Mouse (Mus musculus) skeletal muscle tissue, adult 2 months (tissue): ENCODE measurements around the gene Agr2.

Experiments used
- DNase-seq: peaks from one replicate; pipeline ENCODE4 v3.0.0-alpha.2; 2012; ENCODE audit warnings: low read depth, low spot score

Gene Agr2

DNA sequence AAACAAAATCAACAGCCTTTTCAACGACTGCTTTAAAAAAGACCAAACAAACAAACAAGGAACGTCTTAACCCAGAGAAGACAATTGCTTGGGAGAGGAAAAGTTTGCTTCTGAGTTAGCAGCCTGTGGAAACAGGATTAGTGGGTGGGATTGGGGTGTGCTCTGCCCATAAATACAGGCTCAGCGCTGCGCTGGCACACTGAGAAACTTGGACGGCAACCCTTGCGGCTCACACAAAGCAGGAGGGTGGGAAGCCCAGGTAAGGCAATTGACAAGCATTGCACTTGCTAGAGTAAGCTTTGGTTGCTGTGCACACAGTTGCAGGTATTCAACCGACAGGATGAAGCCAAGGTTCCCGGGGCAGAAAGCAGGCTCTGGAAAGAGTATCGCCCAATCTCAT lies at the start of gene Agr2:
Agr2 (plus strand) TSS at position 197 of the 400 bp plus-strand sequence.
- no peak for DNase-seq

DNA sequence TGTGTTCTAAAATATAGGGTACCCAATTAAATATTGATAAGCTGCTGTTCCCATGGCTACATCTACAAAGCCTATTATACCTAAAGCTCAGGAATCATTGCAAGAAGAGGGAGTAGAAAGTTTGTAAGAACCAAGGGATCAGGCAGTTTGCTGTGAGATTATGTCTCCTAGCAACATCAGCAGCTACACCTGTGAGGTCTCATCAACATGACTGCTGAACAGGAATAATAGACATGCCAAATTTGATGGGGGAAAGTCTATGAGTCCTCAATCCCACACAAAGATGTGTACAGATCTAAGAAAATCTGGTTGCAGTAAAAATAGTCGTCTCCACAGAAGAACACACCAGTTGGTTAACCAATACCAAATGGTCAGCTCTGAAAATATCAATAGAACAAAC lies 41.0 kb upstream of the Agr2 start:
- no peak for DNase-seq

DNA sequence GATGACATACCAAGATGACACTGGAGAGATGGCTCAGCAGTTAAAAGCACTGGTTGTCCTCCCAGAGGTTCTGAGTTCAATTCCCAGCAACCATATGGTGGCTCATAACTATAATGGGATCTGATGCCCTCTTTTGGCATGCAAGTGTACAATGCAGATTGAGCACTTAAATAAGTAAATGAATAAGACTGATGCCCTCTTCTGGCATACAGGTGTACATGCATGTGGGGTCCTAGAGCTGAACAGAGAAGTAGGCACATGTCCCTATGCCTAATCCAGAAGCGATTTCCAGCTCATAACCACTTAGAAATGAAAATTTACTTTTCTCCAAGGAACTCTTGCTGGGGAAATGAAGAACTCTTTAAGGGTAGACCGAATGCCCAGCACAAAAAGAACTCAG lies 35.5 kb upstream of the Agr2 start:
- DNase-seq = no peak

DNA sequence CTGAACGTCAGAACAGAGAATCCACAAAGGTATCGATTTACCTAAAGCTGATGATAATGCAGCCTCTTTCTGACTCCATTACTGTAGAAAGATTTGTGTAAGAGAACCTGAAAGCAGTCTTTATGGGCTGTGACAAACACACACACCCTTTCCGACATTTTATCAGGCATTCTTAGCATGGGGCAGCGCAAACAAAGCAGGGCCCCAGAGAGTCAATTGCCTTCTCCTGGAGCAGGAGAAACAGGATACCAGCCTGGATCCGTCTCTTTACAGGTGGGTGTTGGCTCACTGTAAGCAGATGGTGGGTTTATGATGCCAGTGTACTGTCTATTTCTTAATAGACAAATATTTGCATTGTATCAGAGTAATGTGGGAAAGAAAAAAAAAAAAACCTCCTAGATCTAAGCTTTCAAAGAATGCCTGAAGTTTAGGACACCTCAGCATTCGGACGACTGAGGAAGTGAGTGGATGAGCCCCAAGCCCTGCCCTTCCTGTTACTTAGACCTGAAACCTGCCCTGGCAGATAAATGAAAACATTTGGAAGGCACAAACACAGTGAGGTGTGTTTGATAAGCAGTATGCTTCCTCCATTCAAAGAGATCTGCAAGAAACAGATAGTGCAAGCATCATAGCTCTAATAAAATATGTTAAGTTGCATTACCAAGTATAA lies 26.5 kb upstream of the Agr2 start:
- DNase-seq = no peak

DNA sequence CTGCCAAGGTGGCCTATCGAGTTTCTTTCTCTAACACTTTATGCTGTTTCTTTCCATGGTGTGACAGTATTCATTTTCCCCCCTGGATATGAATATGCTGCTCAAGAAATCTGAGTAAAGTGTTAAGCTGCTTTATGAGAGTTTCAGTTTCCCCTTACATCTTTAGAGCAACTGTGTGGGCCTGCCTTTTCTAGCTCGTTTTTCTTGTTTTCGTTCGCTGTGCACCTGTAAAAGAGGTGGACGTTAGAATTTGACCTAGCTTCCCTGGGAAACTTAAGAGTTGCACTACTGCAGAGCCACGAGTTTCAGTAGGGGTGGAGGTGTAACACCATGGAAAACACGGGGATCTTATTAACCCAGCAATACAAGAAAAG lies 26.0 kb upstream of the Agr2 start:
- no peak for DNase-seq

DNA sequence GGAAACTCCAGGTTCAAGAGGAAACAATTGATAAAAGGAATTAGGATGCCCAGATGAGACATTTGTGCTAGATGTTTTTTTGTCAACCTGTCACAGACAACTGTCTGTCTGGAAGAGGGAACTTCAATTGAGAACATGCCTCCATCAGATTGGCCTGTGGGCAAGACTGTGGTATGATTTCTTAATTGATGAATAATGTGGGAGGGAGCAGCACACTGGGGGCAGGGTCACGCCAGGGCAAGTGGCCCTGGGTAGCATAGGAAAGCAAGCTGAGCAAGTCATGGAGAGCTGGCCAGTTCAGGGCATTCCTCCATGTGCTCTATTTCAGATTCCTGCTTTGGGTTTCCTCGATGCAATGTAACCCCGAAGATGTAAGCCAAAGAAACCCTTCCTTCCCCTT lies 16.8 kb upstream of the Agr2 start:
- no peak for DNase-seq

DNA sequence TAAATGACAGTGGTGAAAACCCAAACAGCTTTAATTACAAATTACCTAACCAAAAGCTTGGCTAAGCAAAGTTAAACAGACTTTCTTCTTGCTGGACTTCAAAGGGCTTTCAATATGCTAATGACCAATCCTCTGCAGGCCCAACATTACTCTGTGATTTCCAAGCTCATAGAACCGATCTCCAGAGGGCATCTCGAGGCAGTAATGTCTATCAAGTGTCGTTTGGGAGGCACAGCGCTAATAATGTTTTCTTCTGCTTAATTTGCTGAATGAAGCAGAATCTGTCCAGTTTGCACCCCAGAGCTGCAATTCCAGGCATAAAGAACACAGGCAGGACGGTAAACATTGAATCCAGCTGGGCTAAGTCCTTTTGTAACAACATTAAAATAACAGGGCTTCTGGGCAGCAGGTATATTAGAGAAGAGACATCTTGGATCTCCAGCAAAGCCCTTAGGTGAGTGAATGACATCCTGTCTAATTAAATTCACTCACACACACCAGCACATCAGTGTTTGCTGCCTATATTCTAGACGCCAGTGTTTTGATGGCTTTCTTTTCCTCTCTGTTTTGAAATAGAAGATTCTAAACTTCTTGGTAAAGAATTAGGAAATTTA lies 15.0 kb upstream of the Agr2 start:
- no peak for DNase-seq

DNA sequence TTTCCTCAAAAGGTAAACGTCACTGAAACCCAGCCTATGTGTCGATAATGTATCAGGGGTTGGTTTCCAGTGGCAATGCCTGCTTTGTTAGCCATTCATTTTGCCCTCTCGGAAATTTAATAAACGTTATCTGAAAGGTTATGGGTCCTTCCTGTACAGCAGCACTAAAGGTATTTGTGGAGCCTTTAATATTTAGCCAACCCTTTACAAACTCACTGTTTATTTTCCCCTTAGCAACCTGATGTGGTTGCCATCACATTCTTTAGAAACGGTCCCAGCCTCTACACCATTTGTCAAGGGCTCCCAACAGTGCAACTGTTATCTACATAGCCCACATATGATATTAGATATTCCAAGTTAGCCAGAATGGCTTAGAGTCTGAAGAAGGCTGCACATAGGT lies 13.1 kb upstream of the Agr2 start:
- no peak for DNase-seq

DNA sequence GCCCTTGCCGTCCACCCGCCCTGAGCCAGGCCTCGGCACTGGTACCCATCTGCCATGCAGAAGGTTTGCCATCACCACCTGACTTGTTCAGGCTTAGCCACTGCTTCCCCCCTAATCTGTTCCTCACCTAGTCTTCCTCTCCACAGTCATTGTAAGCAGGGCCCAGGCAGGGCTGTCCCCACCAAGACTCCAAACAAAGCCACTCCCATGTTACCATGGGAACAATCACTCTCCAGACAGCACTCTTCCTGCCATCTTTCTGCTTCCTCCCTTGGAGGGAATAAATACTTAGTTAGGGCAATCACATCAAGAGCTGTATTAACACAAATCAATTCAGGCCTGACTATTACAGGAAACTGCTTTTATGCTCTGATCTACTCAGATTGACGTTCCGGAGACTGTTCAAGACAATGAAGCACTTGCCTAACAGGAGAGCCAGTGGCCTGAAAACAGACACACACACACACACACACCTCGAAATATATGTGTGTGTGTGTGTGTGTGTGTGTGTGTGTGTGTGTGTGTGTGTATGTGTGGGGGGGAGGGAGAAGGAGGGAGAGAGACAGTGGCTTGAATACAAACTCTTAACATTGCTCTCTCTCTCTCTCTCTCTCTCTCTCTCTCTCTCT lies 10.9 kb upstream of the Agr2 start:
- no peak for DNase-seq

DNA sequence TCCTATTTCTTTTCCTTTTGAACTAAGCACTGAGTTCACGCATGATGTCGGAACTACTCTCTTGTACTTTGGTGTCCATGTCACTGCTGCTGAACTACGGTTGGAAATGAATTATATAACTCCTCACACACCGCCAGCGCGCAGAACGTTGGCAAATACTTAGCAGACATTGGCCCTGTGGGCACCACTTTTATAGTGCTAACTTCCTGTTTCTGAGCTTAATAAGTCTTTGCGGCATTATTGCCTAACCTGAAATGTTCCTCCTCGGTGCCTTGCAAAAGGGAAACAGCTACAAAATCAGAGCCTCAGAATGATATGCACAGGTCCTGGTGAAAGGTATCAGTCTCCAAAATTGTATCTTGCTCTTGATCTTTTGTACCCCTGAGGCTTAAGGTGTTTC lies 9.2 kb upstream of the Agr2 start:
- peak; percentile 3 for DNase-seq

DNA sequence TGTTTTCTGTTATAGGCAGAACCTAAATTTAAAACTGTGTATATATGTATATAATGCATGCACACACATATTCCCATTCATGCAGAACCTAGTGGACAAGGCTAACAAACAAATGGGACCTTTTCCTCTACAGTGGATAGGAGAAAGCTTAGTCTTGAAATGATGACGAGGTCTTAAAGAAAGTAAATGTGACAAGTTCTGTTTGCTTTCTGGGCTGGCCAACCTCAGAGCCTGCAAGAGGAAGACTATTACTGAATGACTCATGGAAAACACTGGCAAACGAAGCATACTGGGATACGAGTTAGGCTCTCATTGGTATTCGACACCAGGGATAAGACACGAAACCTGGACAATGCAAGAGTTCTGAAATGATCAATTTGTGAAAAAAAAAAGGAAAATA lies 8.0 kb upstream of the Agr2 start:
- no peak for DNase-seq

DNA sequence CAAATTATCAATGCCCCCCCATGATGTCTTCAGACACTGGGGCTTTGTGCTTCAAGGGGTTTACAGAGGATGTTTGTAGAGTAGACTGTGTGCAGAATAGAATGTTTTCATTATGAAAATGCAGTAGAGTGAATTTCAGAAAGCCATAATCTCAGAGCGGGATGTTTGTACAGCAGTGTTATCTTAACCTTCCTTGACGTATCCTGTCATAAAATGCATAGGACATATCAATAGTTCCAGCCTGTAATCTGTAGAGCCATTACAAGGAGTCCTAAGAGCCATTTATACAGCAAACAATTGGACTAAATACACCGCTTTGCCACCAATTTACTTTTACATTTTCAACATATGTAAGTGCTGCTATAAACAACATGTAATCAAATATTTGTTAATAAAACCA lies 876 bp downstream of the Agr2 start:
- DNase-seq = no peak

DNA sequence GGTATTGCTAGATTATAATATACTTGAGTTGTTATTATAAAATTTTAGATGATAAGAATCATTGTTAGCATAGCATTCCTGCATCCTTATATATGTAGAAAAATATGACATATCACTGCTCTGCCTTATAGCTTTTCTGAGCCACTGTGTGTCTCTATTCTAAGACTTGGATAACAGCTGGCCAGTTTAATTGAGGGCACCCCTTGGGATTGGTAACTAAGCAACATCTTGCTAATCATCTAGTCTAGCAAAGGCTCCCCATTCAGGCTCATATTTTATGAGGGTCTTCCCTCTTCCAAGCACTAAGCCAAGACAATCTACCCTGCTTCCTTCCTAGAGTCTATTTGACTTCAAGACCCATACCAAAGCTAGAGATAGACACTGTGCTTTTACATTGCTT lies 1.4 kb downstream of the Agr2 start:
- no peak for DNase-seq

DNA sequence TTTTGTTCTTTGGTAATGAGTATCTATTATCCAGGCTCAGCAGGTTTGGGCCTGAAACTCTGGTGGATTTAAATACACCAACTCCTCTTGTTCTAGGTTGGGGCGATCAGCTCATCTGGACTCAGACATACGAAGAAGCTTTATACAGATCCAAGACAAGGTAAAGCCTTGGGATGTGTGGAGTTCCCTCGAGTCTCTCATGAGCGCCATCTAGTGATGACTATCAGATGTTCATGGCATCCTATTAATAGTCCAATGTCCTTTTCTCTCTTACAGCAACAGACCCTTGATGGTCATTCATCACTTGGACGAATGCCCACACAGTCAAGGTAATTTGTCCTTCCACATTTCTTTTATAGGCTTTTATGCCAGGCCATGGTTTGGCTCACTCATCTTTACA lies 3.1 kb downstream of the Agr2 start:
- DNase-seq = peak; percentile 24

DNA sequence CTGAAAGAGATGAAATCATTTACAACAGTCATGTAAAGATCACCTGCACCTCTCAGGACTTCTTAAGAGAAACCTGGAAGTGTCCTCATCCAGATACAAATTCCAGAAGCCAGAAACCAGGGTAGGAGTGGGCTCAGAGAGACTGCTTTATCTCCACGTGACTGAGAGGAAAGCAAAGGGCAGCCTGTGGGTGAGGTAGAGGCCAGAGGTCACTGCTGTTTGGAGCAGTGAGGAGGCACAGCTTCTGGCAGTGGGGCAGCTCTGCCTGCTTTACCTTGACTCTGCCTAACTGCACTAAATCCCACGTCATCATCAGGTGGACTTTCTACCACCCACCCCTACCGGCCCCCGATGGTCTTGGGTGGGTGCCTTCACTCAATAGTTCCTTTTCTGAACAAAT lies 12.0 kb downstream of the Agr2 start:
- DNase-seq = no peak

DNA sequence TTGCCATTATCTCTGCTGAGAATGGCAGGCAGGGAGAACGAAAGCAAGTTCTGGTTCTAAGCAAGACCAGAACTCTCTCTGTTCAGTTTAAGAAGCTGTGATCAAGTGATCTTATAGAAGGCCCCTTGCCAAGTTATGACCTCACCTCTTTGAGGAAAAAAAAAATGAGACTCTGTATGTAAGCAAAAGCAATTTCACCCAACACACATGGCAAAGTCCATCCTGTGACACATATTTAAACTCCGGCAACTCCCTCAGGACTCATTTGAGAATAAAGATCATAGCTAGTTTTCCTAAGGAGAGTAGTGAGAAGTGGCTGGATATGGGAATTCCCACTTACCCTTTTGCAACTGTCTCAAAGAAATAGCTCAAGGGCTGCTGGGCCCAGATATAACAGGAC lies 14.9 kb downstream of the Agr2 start:
- no peak for DNase-seq

DNA sequence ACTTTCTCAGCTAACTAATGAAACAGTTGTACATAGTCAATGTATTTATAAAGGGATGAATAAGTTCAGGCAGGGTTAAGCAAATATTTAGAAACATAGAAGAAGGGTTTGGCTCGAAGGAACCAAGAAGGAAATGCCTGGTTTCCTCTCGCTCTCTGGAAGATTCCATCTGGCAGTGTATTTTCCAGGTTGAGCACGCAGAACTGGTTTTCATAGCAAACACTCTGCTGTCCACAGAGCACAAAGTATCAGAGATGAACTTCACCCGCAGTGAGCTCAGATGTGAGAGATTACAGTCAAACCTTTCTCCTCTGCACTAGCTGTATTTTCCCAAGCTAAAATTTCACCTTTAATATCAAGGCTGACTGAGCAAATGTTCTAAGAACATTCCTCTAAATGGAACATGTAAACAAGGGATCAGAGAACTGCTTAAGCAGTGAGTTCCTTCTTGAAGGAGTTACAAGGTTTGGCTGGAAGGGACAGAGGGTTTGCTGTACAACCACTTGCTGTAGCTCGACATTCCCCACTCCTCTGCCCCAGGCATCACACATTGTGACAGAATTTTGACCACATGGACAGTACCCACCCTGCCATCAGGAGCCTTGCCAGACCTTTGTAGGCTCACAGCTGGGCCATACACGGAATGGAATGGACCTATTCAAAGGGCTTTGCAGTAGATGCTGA lies 15.8 kb downstream of the Agr2 start:
- DNase-seq = no peak

DNA sequence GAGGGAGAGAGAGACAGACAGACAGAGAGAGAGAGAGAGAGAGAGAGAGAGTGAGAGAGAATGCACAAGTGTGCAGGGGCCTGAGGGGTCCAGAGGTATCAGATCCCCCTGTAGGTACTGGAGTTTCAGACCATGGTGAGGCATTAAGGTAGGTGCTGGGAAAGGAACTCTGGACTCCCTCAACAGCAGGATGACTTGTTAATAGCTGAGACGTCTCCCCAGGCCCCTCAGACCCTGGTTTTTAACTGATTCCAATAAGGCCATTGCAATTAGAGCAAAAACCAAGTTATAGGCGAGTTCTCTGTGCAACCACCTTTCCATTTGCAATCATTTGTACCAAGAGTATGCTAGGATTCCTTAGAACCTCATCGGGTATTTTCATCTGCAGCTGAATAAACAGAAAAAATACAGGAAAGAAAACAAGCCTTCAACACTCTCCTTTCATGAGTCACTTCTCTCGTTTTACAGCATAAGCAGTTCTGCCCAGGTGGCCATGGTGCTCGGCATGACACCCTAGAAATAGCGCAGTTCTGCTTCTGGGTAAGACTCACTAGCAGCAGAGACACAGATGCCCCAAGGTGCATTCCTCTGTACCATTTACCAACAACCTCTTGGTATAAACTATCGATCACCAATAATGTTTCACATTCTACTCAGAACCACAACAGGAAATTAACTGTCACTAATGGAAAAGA lies 20.7 kb downstream of the Agr2 start:
- no peak for DNase-seq

DNA sequence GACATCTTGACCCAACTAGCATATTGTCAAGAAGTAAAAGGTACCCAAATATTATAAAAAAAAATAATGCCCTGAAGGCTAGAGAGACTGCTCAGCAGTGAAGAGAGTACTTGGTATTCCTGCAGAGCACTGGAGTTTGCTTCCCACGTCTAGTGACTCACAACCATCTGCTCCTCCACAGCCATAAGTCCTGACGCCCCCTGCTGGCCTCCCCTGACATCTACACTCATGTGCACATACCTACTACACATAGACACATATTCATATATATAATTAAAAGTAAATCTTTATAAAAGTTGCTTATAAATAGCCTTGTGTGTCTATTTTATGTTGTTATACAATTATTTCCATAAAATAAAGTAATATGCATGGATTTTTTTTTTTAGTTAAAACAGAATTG lies 25.1 kb downstream of the Agr2 start:
- DNase-seq = no peak

DNA sequence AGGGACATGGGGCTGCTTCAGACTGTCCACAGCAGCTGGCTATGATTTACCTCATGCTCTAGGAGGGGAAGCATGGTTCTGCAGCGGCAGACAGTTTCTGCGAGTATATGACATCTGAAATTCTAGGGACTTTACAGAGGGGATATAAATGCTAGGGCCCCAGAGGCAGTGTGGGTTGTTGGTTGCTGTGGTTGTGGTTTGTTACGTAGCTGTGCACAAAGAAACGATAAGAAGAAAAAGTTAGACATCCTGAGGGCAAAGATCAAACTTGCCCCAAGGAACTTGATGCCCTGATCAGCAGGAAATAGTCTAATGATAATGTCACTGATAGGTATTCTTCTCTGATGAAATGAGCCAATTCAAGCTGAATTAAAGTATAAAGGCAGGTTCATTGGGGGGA lies 26.9 kb downstream of the Agr2 start:
- DNase-seq = no peak

DNA sequence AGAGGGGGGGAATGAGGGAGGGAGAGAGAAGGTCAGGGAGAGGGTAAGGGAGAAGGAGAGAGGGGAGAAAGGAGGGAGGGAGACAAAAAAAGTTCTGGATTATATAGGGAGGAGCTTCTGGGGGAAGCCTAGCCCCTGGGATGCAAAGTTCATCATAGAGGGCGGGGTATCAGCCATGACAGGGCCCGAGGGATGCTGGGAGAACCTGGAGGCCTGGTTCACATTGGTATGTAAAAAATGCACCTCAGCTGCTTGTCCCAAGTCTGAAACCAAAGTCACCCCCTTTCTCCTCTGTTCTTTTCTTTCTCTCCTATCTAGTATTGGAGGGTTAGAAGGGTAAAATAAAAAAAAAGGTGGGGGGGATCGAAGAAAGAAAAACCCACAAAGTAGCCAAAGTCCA lies 27.4 kb downstream of the Agr2 start:
- no peak for DNase-seq

DNA sequence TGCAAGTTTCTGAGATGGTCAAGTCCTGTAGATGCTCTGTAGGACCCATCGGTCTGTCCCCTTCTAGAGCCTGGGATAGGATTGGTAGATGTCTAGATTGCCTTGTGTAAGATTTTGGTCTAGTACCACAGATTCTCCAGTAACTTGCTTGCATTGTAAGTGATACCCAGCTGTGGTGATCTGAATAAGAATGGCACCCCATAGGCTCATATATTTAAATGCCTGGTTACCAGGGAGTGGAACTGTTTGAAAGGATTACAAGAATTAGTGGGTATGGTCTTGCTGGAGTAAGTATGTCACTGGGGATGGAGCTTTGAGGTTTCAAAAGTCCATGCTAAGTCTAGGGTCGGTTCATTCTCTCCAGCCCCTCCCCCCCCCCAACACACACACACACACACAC lies 28.0 kb downstream of the Agr2 start:
- no peak for DNase-seq
